Mouse (Mus musculus): Measurements from ENCODE around the gene Mfsd2b. TPM values are rescaled to one million over a fixed set of nuclear protein-coding genes. Genes with fewer than 3 reads are reported as not detected.
"Not testable (repeated sequence)": the region's sequence is repeated elsewhere in the genome, so short reads cannot be mapped to it uniquely, and the experiment has no call there.

Mfsd2b gene
- polyA plus RNA-seq, 1 experiment from 2014 or later, result 0.55 TPM

GRCm38 (mm10) chr12:4911716-4912115, 37.6 kb upstream of the Mfsd2b start:
- 72% methylated on average over 4 of the region's 4 CpGs for WGBS
- Histone ChIP-seq H3K4me2 (replicated peaks; ENCODE audit: low read depth) (no peak overlapping the region), H3K27ac (ENCODE audit: low read depth, low read length) (no peak overlapping the region)

GRCm38 (mm10) chr12:4910496-4910895, 36.3 kb upstream of the Mfsd2b start:
- not testable (repeated sequence) for H3K9me3 ChIP-seq (ENCODE audit: control insufficient read depth); H3K27me3 ChIP-seq (replicated peaks; ENCODE audit: control insufficient read depth, insufficient read depth, low read length); H3K4me3 ChIP-seq (ENCODE audit: low read depth, low read length); H3K4me2 ChIP-seq (replicated peaks; ENCODE audit: low read depth); H3K27ac ChIP-seq (ENCODE audit: low read depth, low read length); H3K36me3 ChIP-seq (ENCODE audit: control insufficient read depth, insufficient read depth); H3K4me1 ChIP-seq (replicated peaks; ENCODE audit: control insufficient read depth, insufficient read depth, low read length); H3K9ac ChIP-seq (ENCODE audit: low read depth, low read length); ATAC-seq
- WGBS, result 86% methylated on average over 1 of the region's 1 CpGs

More at GRCm38 (mm10) chr12:4911716-4912115, 37.6 kb upstream of the Mfsd2b start:
- Histone ChIP-seq H3K9me3 (ENCODE audit: control insufficient read depth) (no peaks in the 10 kb centered on the region), H3K4me1 (replicated peaks; ENCODE audit: control insufficient read depth, insufficient read depth, low read length) (0 out of 2 replicates have a peak, but pooled peaks cover 3% of the 10 kb centered on the region), H3K9ac (ENCODE audit: low read depth, low read length) (no peak overlapping the region), H3K4me3 (ENCODE audit: low read depth, low read length) (no peak overlapping the region), H3K36me3 (ENCODE audit: control insufficient read depth, insufficient read depth) (no peaks in the 10 kb centered on the region), H3K27me3 (replicated peaks; ENCODE audit: control insufficient read depth, insufficient read depth, low read length) (no peaks in the 10 kb centered on the region)
- ATAC-seq, result no peak
- TF ChIP-seq CTCF (IDR thresholded peaks at IDR 0.05; ENCODE audit: low read depth), result no peak

- Histone ChIP-seq H3K9me3 (ENCODE audit: control insufficient read depth) (no peaks in the 10 kb centered on the region), H3K27ac (ENCODE audit: low read depth, low read length) (no peak overlapping the region), H3K36me3 (ENCODE audit: control insufficient read depth, insufficient read depth) (no peaks in the 10 kb centered on the region), H3K4me3 (ENCODE audit: low read depth, low read length) (no peak overlapping the region; the same call in 1 of the 2 replicates), H3K27me3 (replicated peaks; ENCODE audit: control insufficient read depth, insufficient read depth, low read length) (no peaks in the 10 kb centered on the region), H3K4me2 (replicated peaks; ENCODE audit: low read depth) (peak overlapping the region; percentile 89; the same call in 1 of the 2 replicates), H3K4me1 (replicated peaks; ENCODE audit: control insufficient read depth, insufficient read depth, low read length) (0 out of 2 replicates have a peak, but pooled peaks cover 3% of the 10 kb centered on the region), H3K9ac (ENCODE audit: low read depth, low read length) (no peak overlapping the region)
- 90% methylated on average over 7 of the region's 7 CpGs for WGBS
- no peak for TF ChIP-seq CTCF (IDR thresholded peaks at IDR 0.05; ENCODE audit: low read depth)
- ATAC-seq, result no peak
Measured at GRCm38 (mm10) chr12:4908391-4908790, 34.2 kb upstream of the Mfsd2b start.

- Histone ChIP-seq H3K9me3 (ENCODE audit: control insufficient read depth) (no peaks in the 10 kb centered on the region), H3K4me1 (replicated peaks; ENCODE audit: control insufficient read depth, insufficient read depth, low read length) (no peaks in the 10 kb centered on the region), H3K4me3 (ENCODE audit: low read depth, low read length) (peak within 1 kb of the TSS; percentile 73), H3K27ac (ENCODE audit: low read depth, low read length) (peak within 1 kb of the TSS; percentile 98), H3K4me2 (replicated peaks; ENCODE audit: low read depth) (peak within 1 kb of the TSS; percentile 89), H3K27me3 (replicated peaks; ENCODE audit: control insufficient read depth, insufficient read depth, low read length) (no peaks in the 10 kb centered on the region), H3K36me3 (ENCODE audit: control insufficient read depth, insufficient read depth) (no peaks in the 10 kb centered on the region), H3K9ac (ENCODE audit: low read depth, low read length) (peak within 1 kb of the TSS; percentile 91)
- peak; percentile 97 for ATAC-seq
- WGBS, result under 1% methylated on average over 124 of the region's 125 CpGs
- peak; percentile 48 for TF ChIP-seq CTCF (IDR thresholded peaks at IDR 0.05; ENCODE audit: low read depth)
Measured at GRCm38 (mm10) chr12:4906951-4907906, 33.1 kb upstream of the Mfsd2b start, which contains the start of gene Ubxn2a. Gene Ubxn2a, minus strand, starts transcription at chr12:4907705.

- no peak for ATAC-seq
- Histone ChIP-seq H3K27me3 (replicated peaks; ENCODE audit: control insufficient read depth, insufficient read depth, low read length) (no peaks in the 10 kb centered on the region), H3K4me1 (replicated peaks; ENCODE audit: control insufficient read depth, insufficient read depth, low read length) (no peaks in the 10 kb centered on the region), H3K4me2 (replicated peaks; ENCODE audit: low read depth) (peak overlapping the region; percentile 89), H3K36me3 (ENCODE audit: control insufficient read depth, insufficient read depth) (peaks cover 3% of the 10 kb centered on the region; the same call in 1 of the 2 replicates), H3K4me3 (ENCODE audit: low read depth, low read length) (peak overlapping the region; percentile 73), H3K9ac (ENCODE audit: low read depth, low read length) (peak overlapping the region; percentile 91), H3K9me3 (ENCODE audit: control insufficient read depth) (no peaks in the 10 kb centered on the region), H3K27ac (ENCODE audit: low read depth, low read length) (peak overlapping the region; percentile 98)
- 20% methylated on average over 7 of the region's 7 CpGs for WGBS
- no peak for TF ChIP-seq CTCF (IDR thresholded peaks at IDR 0.05; ENCODE audit: low read depth)
Measured at GRCm38 (mm10) chr12:4906476-4906875, 32.3 kb upstream of the Mfsd2b start.

GRCm38 (mm10) chr12:4905946-4906345, 31.8 kb upstream of the Mfsd2b start:
- H3K4me2 ChIP-seq (replicated peaks; ENCODE audit: low read depth), result peak overlapping the region; percentile 89; the same call in 1 of the 2 replicates
- no peak for ATAC-seq

More at GRCm38 (mm10) chr12:4905946-4906345, 31.8 kb upstream of the Mfsd2b start:
- no peak overlapping the region for H3K9ac ChIP-seq (ENCODE audit: low read depth, low read length)
- H3K36me3 ChIP-seq (ENCODE audit: control insufficient read depth, insufficient read depth), result peaks cover 4% of the 10 kb centered on the region; the same call in 1 of the 2 replicates
- TF ChIP-seq CTCF (IDR thresholded peaks at IDR 0.05; ENCODE audit: low read depth), result peak; percentile 35
- no peak overlapping the region for H3K4me3 ChIP-seq (ENCODE audit: low read depth, low read length)
- no peaks in the 10 kb centered on the region for H3K4me1 ChIP-seq (replicated peaks; ENCODE audit: control insufficient read depth, insufficient read depth, low read length)
- 77% methylated on average over 7 of the region's 7 CpGs for WGBS
- no peaks in the 10 kb centered on the region for H3K27me3 ChIP-seq (replicated peaks; ENCODE audit: control insufficient read depth, insufficient read depth, low read length)
- no peaks in the 10 kb centered on the region for H3K9me3 ChIP-seq (ENCODE audit: control insufficient read depth)
- H3K27ac ChIP-seq (ENCODE audit: low read depth, low read length), result no peak overlapping the region; the same call in 1 of the 2 replicates

All from intestine, postnatal 0 days (tissue).